Mouse (Mus musculus) limb, embryonic 11.5 days (tissue): ENCODE results near the gene Jph3. TPM values are rescaled to one million over a fixed set of nuclear protein-coding genes. Genes with fewer than 3 reads are reported as not detected.

ENCODE experiments used
- ATAC-seq: fragments of 200-750 bp; cut with Nextera tagmentation; 2 replicates; pipeline ENCODE4 v1.8.0; 2017; ENCODE audit warnings: low read depth; ENCODE audit not compliant: insufficient number of reproducible peaks, low FRiP score, low TSS enrichment
- DNase-seq: peaks from one replicate; pipeline ENCODE4 v3.0.0-alpha.2; 2015; ENCODE audit warnings: low spot score
- H3K27ac ChIP-seq: fragments of 300-500 bp; sonication (generic); replicated peaks from 2 replicates; pipeline ENCODE4 v1.5.1; 2014; ENCODE audit warnings: low read depth, mild to moderate bottlenecking, low read length
- H3K27me3 ChIP-seq: fragments of 300-500 bp; sonication (generic); 2 replicates; pipeline ENCODE4 v1.6.1; 2014; ENCODE audit warnings: mild to moderate bottlenecking, low read length, mixed read lengths; ENCODE audit not compliant: control insufficient read depth, insufficient read depth
- H3K36me3 ChIP-seq: fragments of 300-500 bp; sonication (generic); 2 replicates; pipeline ENCODE4 v1.6.1; 2014; ENCODE audit warnings: mild to moderate bottlenecking, low read length, moderate library complexity, mixed read lengths; ENCODE audit not compliant: control insufficient read depth, insufficient read depth
- H3K4me1 ChIP-seq: fragments of 300-500 bp; sonication (generic); 2 replicates; pipeline ENCODE4 v1.6.1; 2014; ENCODE audit warnings: low read length, mixed read lengths; ENCODE audit not compliant: control insufficient read depth, insufficient read depth
- H3K4me2 ChIP-seq: fragments of 300-500 bp; sonication (generic); 2 replicates; pipeline ENCODE4 v1.6.1; 2014; ENCODE audit warnings: low read depth, mild to moderate bottlenecking, moderate library complexity; ENCODE audit not compliant: severe bottlenecking
- H3K4me3 ChIP-seq: fragments of 300-500 bp; sonication (generic); 2 replicates; pipeline ENCODE4 v1.5.1; 2014; ENCODE audit warnings: low read depth, low read length
- H3K9ac ChIP-seq: fragments of 300-500 bp; sonication (generic); 2 replicates; pipeline ENCODE4 v1.6.1; 2014; ENCODE audit warnings: mild to moderate bottlenecking, low read length
- H3K9me3 ChIP-seq: fragments of 300-500 bp; sonication (generic); 2 replicates; pipeline ENCODE4 v1.6.1; 2016; ENCODE audit warnings: low read length; ENCODE audit not compliant: control insufficient read depth
- WGBS: fragments of 180-500 bp; shearing (Covaris S2); extraction: QIAGEN DNeasy Blood & Tissue Kit; methylation state at CpG from one replicate; pipeline ENCODE4 v1.1.7; 2014; 5-methylcytosine and 5-hydroxymethylcytosine counted together
- polyA plus RNA-seq: library from polyadenylated mRNA; unstranded; fragments of >200 nt; fragmentation: Nextera tagmentation; extraction: Ambion mirVana; gene quantifications from 2 replicates; pipeline ENCODE4 v1.2.1, GENCODE M21; 2014

Gene Jph3
- polyA plus RNA-seq, 1 experiment from 2014 or later = 0.73 TPM

DNA sequence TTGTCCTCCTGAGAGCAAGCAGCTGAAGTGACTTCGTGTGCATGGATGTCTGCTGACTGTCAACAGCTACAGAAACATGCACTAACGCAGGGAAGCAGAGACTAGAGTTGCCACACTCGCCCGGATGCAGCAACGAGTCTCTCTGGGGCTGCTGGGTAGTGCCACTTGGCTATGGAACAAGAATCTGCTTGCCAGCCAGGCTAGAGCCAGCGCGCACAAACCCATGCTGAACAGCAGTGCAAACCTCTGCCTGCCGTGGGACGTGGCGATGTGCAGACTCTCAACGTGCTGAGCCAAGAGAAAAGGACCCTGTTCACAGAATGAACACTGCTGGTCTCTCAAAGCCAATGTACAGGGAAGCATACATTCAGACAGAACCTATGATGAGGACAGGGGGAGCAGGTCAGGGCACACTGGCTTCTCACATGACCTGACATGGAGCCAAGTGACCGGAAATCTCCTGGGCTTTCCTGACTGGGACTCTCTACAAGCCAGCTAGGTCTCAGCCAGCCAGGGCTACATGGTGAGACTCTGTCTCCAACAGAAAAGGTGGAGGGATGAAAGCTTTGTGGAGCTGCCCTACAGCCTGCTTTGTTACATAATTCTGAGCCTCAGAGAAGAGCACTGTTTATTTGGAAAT, 82.6 kb downstream of the Jph3 start:
- no peaks in the 10 kb centered on the region for H3K27me3 ChIP-seq
- H3K4me2 ChIP-seq = no peak overlapping the region
- ATAC-seq = no peak
- 93% methylated on average over 12 of the region's 12 CpGs for WGBS
- H3K36me3 ChIP-seq = peaks cover 2% of the 10 kb centered on the region; the same call in 1 of the 2 replicates
- H3K9me3 ChIP-seq = no peaks in the 10 kb centered on the region
- H3K27ac ChIP-seq = no peak overlapping the region
- DNase-seq = no peak
- no peak overlapping the region for H3K9ac ChIP-seq
- H3K4me1 ChIP-seq = no peaks in the 10 kb centered on the region
- no peak overlapping the region for H3K4me3 ChIP-seq

- no peaks in the 10 kb centered on the region for H3K4me1 ChIP-seq
- H3K27ac ChIP-seq = no peak overlapping the region
- DNase-seq = no peak
- peaks cover 4% of the 10 kb centered on the region; the same call in 1 of the 2 replicates for H3K36me3 ChIP-seq
- no peaks in the 10 kb centered on the region for H3K27me3 ChIP-seq
- no peak for ATAC-seq
- H3K4me2 ChIP-seq = no peak overlapping the region
- H3K4me3 ChIP-seq = no peak overlapping the region
- 90% methylated on average over 7 of the region's 7 CpGs for WGBS
- no peak overlapping the region for H3K9ac ChIP-seq
- no peaks in the 10 kb centered on the region for H3K9me3 ChIP-seq
These were observed 88.8 kb downstream of the Jph3 start for GRCm38 (mm10) chr8:121818226-121818625.

- Histone ChIP-seq H3K27ac (no peak overlapping the region), H3K27me3 (no peaks in the 10 kb centered on the region), H3K4me3 (no peak overlapping the region), H3K4me1 (no peaks in the 10 kb centered on the region), H3K9ac (no peak overlapping the region), H3K9me3 (no peaks in the 10 kb centered on the region), H3K36me3 (peaks cover 4% of the 10 kb centered on the region; the same call in 1 of the 2 replicates), H3K4me2 (no peak overlapping the region)
- DNase-seq (no peak), ATAC-seq (no peak)
- WGBS = 94% methylated on average over 6 of the region's 6 CpGs
These were observed 91.4 kb downstream of the Jph3 start for GRCm38 (mm10) chr8:121820840-121821239.

GRCm38 (mm10) chr8:121821320-121821719, 91.9 kb downstream of the Jph3 start:
- 86% methylated on average over 11 of the region's 11 CpGs for WGBS
- DNase-seq (no peak), ATAC-seq (no peak)
- no peaks in the 10 kb centered on the region for H3K9me3 ChIP-seq
- no peaks in the 10 kb centered on the region for H3K4me1 ChIP-seq
- H3K36me3 ChIP-seq = peaks cover 2% of the 10 kb centered on the region; the same call in 1 of the 2 replicates
- no peak overlapping the region for H3K4me3 ChIP-seq
- no peak overlapping the region for H3K27ac ChIP-seq
- H3K4me2 ChIP-seq = no peak overlapping the region
- H3K27me3 ChIP-seq = no peaks in the 10 kb centered on the region
- no peak overlapping the region for H3K9ac ChIP-seq

DNA sequence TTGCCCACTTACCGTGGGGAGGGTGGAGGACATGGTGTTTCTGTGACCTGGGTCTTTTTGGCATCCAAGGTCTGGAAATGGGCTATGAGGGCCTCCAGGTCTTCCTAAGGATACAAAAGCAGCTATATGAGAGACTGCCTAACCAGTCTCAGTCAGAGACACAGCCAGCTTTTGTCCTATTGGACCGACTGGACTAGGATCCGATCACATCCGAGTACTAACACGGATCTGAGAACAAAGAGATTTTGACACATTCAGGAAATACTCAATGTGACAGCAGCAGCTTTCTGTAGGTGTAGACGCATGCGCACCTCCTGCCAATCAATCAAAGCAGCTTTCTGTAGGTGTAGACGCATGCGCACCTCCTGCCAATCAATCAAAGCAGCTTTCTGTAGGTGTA, 92.3 kb downstream of the Jph3 start:
- Histone ChIP-seq H3K4me2 (no peak overlapping the region), H3K4me1 (no peaks in the 10 kb centered on the region), H3K9ac (no peak overlapping the region), H3K4me3 (no peak overlapping the region), H3K27ac (no peak overlapping the region), H3K9me3 (no peaks in the 10 kb centered on the region), H3K27me3 (no peaks in the 10 kb centered on the region), H3K36me3 (peaks cover 2% of the 10 kb centered on the region; the same call in 1 of the 2 replicates)
- DNase-seq (no peak), ATAC-seq (no peak)
- WGBS = 92% methylated on average over 9 of the region's 9 CpGs

DNA sequence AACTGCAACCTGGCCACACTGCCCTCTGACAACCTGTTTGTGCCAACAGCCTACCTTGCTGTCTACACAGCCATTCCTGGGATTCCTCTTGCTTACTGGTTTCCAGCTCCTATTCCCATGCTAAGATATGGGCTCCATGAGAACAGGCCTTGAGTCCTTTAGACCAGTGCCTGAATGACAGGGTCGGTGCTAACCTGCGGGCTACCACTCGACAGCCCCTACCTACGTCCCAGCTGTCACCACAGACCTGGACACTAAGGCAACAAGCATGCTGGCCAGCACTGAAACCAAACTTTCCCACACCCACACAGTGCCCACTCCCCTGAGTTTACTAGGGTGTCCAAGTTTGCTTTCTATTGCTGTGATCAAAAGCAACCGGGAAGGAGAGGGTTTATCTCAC, 98.3 kb downstream of the Jph3 start:
- 93% methylated on average over 5 of the region's 5 CpGs for WGBS
- Histone ChIP-seq H3K4me1 (peaks cover 8% of the 10 kb centered on the region), H3K4me2 (no peak overlapping the region), H3K4me3 (no peak overlapping the region), H3K9me3 (no peaks in the 10 kb centered on the region), H3K9ac (no peak overlapping the region), H3K27ac (no peak overlapping the region), H3K27me3 (no peaks in the 10 kb centered on the region), H3K36me3 (no peaks in the 10 kb centered on the region)
- DNase-seq (no peak), ATAC-seq (no peak)

- Histone ChIP-seq H3K27ac (no peak overlapping the region), H3K36me3 (no peaks in the 10 kb centered on the region), H3K4me2 (peak overlapping the region; percentile 92), H3K4me3 (peak overlapping the region; percentile 94), H3K4me1 (peaks cover 8% of the 10 kb centered on the region), H3K9me3 (no peaks in the 10 kb centered on the region), H3K27me3 (no peaks in the 10 kb centered on the region), H3K9ac (peak overlapping the region; percentile 84)
- DNase-seq (no peak), ATAC-seq (no peak)
- 31% methylated on average over 10 of the region's 10 CpGs for WGBS
These were observed 99.1 kb downstream of the Jph3 start for GRCm38 (mm10) chr8:121828376-121829023.

DNA sequence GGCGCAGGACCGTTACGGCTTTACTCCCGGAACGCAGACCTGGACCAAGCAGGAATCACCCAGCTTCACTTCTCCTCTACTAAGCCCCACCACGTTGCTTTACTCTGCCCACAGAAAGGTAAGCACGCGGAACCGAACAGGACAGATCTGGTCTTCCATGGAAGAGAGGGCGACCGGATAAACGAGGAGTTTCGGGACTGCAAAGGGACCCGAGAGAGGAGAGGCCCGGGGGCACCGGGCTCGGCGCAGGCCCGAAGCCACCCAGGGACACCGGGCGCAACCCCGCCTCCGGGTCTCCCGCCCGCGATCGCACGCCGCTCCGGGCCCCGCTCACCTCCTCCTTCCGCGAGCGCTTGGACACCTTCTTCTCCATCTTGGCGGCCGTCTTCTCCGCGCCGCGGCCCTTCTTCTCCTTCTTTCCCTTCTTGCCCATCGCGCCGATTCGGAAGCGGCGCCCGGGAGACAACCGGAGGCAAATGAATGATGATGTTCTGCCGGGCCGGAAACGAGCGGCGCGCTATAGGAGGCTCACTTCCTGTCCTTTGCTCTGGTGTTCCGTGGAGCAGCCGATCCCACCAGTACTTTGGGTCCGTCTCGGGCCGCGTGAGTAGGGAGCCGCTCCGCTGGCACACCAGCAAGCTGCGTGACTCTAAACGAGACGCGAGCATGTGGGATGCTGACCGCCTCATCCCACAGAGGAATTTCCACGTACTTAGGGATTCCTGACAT, 99.8 kb downstream of the Jph3 start, which contains the start of gene Klhdc4:
Gene Klhdc4, minus strand, starts transcription at position 522 of the 729 bp plus-strand sequence.
- Histone ChIP-seq H3K9ac (peak within 1 kb of the TSS; percentile 84), H3K4me1 (peaks cover 8% of the 10 kb centered on the region), H3K9me3 (no peaks in the 10 kb centered on the region), H3K36me3 (no peaks in the 10 kb centered on the region), H3K27me3 (no peaks in the 10 kb centered on the region), H3K4me2 (peak within 1 kb of the TSS; percentile 92), H3K4me3 (peak within 1 kb of the TSS; percentile 94), H3K27ac (no peak within 1 kb of the TSS)
- peak; percentile 94 for DNase-seq
- peak; percentile 90 for ATAC-seq
- under 1% methylated on average over 68 of the region's 68 CpGs for WGBS
